Mouse (Mus musculus) MEL (cell line): ENCODE results near the gene Pnpla3.
A peak's percentile ranks its signal among the peaks of the same experiment; 100 is the strongest.

Experiments
- POLR2A ChIP-seq, 2 experiments: IDR thresholded peaks; 2 replicates each; pipeline ENCODE4 v1.6.1; 2011 to 2012; ENCODE audit warnings: low read length in 2 of 2, mild to moderate bottlenecking in 2 of 2, control low read depth in 1 of 2, improper control_type of control experiment in 1 of 2, low read depth in 1 of 2, moderate library complexity in 1 of 2; ENCODE audit not compliant: control insufficient read depth in 1 of 2, insufficient read depth in 1 of 2, poor library complexity in 1 of 2
- ZC3H11A ChIP-seq: IDR thresholded peaks from 2 replicates; pipeline ENCODE4 v1.6.1; 2012; ENCODE audit warnings: low read depth, mild to moderate bottlenecking, inconsistent platforms, low read length, improper control_type of control experiment

GRCm38 (mm10) chr15:84230661-84231060, 63.0 kb downstream of the Pnpla3 start:
- TF ChIP-seq ZC3H11A (0 out of 2 replicates have a peak, but pooled peaks have one; percentile 5), POLR2A (IDR thresholded peaks at IDR 0.05; ENCODE audit: control insufficient read depth in 1 of 2, insufficient read depth in 1 of 2, low read depth in 1 of 2, low read length in 2 of 2, poor library complexity in 1 of 2) (no peak)
